Mouse (Mus musculus) ZHBTc4 (cell line): ENCODE data around the gene Ctu2.
A peak's percentile ranks its signal among the peaks of the same experiment; 100 is the strongest.

ENCODE experiments used
- DNase-seq: peaks from one replicate; pipeline ENCODE4 v3.0.0-alpha.2; 2011; ENCODE audit warnings: low read depth, low spot score

The Ctu2 gene

DNA sequence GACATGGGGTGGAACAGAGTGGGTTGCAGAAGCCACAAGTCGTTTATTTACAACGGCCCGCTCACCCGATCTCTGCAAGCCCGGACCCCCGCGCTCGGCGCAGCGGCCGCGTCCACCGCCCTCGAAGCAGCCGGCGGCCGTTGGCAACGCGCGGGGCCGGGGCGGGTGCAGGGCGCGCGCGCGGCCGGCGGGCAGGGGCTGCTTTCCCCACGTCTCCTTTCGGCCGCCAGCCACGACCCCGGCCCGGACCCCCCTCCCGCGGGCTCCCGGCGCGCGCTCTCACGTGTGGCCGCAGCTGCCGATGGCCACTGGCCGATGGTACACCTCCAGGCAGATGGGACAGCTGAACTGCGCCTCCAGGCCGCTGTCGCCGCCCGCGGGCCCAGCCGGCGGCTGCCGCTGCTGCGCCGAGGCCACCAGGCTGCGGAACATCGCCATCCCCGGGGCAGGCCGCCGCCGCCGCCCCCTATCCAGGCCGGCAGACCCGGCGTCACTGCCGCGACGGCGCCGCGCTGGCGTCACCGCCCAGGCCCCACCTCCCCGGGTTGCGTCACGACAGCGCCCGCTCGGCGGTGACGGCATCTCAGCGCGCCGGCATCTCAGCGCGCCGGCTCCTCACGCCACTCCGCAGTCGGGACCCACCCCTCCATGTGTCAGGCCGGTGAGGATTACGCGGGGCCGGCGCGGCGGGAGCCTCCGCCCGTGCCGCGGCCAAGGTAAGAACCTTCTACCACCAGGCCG lies at the start of gene Ctu2, which contains the start of gene Rnf166:
Gene Ctu2 (plus strand): TSS at position 564 of the 741 bp plus-strand sequence.
Gene Rnf166 (minus strand): TSS at position 485 of the 741 bp plus-strand sequence.
- peak; percentile 97 for DNase-seq

DNA sequence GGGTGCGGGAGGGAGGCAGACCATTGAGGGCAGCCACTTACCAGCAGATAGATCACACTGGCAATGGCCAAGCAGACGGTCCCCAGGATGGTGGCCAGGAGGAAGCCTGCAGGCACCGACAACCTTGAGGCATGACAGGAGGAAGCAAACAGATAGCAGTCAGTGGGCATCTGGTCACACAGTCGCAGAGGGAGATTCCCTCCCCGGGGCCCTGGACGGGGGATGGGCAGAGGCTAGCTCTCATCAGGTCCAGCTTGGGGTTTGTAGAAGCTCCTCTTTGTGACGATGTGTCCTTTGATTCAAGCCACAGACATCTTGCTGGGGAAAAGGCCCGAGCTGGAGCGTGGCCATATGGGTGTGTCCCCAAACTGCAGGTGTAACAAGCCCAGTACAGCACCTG lies 49.8 kb upstream of the Ctu2 start:
- no peak for DNase-seq

DNA sequence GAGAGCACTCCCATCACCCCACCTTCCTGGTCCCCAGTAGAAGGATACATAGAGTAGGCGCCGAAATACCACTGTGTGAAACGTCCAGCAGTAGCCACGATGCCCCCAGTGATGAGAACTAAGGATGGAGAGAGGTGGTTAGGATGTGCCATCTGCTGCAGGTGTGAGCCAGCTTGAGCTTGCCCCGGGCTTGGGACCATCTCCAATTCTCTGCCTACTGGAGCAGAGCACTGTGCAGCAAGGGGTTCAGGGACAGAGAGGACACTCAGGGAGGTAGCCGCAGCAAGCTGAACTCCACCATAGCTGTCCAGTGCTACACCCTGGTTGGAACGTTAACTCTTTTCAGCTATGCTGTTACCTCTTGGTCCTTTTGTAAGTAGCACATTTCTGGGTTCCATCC lies 48.3 kb upstream of the Ctu2 start:
- no peak for DNase-seq

DNA sequence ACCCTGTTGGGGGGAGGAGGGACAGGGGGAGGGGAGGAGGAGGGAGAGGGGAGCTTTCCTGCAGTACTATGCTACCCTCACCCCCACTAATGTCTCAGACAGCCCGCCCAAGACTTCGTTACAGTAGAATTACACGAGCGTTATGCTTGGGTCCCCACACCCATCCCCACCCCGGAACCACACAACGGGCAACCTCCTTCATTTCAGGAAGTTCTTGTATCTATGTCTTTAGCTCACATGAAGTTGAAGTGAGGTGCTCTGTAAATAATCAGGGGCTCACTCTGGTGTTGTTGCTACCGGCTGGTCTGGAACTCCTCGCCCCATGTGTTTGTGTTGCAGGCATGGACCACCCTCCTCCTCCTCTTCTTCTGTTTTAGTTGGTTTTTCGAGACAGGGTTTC lies 47.8 kb upstream of the Ctu2 start:
- no peak for DNase-seq

DNA sequence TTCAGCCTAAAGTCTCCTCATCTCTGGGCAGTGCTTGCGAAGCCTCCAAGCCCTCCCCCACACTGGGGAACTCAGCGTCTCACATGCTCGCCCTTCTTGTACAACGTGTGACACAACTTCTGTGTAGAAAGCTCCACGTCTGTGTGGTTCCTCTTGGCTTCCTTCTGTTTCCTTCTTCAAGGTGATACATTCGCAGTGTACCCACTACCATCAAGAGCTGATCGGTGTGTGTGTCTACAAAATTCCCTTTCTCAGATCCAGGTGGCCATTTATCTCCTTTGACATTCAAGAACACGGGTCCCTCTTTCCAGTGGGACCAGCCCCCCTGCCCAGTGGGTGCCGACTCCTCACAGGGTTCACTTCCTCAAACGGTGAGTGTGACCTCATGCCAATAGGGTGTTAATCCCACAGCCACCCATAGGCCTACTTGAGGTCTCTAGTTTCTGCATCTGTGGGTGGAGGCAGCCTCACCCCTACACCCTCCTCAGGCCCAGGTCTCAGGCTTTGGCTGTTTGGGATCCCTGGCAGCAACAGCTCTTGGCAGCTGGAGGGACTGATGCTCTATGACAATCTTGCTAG lies 45.8 kb upstream of the Ctu2 start:
- no peak for DNase-seq

DNA sequence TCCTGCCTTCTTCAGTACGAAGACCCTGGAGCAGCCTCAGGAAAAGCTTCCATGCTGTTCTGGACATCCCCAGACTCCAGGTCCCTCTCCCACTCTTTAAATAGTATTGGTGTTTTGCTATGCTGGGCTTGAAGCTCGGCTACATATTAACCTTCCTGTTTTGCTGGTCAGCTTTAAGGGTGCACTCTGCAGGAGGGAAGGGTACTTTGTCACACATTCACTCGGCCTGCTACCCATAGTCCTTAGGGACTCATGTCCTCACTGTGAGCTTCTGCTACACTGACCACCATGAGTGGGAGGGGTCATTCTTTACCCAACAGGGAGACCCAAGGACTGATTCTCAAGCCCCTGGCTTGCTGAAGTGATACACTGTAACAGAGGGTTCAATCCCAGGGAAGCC lies 45.3 kb upstream of the Ctu2 start:
- no peak for DNase-seq

DNA sequence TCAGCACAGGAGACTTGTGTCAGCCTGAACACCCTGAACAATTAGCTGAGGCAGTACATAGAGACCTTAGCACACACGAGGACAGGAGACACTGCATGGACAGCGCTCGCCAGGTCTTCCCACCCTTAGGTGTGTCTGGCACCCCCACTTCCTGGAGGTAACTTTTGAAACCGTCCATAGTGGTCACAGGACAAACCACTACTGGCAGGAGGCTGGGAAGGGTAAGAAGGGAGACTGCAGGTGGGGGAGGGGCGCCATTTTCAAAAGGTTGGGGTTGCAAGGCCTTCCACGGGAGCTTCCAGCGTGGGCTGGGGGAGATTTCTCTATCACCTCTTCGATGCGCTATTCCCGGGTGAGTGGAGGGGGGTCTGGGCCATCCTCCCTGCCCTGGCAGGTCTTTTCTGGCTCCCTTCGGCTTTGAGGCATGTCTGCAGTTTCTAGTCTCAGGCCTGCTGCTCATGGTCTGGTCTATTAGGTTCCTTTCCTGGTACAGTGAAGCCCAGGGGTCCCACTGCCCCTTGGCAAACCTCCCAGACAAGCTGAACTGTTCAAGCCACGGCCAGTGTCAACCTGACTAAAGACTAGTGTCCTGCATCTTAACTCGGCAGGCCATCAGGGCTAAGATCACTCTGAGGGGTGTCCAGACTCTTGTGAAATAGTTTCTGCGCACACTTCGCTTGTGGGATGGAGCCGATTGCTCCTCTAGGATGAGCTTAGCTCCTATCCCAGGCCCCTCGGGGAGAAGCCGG lies 44.1 kb upstream of the Ctu2 start:
- no peak for DNase-seq

DNA sequence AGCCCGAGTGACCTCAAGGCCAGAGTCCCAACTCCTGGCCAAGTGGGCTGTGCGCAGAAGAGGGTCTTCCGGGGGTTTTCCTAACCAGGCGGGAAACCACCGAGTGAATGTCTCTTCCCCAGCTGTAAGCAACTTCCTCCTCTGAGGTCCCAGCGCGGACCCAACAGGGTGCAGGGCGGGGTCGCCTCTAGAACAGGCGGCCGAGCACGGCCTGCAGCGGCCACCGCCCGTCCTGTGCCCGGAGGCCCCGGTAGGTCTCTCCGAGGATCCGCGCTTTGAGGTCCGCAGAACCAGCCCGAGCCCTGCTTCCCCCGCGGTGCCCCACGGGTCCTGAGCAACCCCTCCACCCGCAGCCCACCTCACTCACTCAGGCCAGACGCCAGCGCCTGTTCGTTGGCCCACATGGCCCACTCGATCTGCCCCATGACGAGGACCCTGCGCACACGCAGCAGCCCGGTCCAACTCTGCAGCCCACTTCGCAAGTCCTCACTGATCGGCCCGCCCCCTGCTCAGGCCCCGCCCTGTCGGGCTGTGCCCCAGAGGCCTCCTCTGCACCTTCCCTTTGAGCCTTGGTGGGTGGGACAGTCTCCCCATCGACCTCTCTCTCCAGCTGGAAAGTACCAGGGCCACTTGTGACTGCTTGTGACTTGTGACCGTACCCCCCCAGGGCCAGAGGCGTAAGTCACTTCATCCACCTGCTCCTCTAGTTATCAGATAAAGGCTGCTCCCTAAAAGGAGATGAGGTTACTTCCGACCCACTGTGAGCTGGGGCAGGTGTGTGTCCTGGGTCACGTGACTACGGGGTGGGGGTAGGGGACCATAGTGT lies 43.3 kb upstream of the Ctu2 start, which contains the start of gene Cyba:
Gene Cyba (minus strand): TSS at position 488 of the 826 bp plus-strand sequence.
- peak; percentile 80 for DNase-seq

DNA sequence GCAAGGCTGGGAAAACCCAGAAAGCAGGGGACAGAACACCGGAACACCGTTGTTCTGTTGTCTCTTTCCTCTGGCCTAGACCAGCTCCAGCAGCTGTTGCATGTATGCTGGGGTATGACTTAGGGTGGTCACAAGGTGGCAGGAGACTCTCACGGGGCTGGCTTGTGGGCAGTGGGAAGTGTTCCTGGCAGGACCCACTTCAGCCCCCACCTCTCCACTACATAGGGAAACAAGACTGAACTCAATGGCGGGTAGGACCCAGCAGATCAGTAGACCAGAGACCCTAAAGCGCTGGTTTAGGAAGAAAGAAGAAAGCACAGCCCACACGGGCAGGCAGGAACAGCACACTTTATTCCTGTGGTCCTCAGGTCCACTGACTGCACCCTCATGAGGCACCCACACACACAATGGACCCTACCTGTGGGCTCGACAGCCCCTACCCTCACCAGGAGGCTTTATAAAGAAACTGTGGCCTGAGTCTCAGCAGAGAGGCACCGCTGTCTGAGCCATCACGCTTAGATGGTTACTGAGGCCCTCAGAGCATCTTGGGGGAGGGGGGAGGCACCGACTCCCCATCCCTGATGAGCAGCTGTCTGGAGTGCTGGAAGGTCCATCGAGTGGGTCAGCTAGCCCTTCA lies 42.6 kb upstream of the Ctu2 start:
- DNase-seq: no peak

DNA sequence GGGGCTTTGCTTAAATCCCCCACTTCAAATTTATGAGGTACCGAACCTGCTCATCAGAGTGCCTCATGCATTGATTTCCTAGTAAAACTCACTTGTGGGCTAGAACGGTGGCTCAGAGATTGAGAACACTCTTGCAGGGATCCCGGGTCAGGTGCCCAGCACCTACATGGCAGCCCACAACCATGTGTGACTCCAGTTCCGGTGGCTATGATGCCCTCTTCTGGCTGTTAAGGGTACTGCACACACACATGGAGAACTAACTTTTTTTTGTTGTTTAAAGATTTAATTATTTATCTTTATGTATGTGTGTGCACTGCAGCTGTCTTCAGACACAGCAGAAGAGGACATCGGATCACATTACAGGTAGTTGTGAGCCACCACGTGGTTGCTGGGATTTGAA lies 40.6 kb upstream of the Ctu2 start:
- peak; percentile 73 for DNase-seq

DNA sequence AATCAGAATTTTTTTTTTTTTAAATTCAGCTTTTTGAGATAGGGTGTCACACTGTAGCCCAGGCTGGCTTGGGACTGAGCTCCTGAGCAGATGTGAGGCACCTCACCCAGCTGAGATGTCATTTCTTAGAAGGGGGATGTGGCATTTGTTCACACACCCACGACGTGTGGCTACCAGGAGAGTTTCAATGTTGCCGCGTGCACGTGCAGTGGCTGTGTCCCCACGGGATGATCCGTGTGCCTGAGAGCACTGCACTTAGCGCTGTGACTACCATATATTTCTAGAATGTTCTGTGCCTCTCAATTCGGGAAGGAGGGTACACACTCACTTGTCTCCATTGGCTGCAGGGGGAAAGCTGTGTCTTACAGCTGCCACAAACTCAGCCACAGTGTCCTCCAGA lies 39.8 kb upstream of the Ctu2 start:
- DNase-seq: no peak

DNA sequence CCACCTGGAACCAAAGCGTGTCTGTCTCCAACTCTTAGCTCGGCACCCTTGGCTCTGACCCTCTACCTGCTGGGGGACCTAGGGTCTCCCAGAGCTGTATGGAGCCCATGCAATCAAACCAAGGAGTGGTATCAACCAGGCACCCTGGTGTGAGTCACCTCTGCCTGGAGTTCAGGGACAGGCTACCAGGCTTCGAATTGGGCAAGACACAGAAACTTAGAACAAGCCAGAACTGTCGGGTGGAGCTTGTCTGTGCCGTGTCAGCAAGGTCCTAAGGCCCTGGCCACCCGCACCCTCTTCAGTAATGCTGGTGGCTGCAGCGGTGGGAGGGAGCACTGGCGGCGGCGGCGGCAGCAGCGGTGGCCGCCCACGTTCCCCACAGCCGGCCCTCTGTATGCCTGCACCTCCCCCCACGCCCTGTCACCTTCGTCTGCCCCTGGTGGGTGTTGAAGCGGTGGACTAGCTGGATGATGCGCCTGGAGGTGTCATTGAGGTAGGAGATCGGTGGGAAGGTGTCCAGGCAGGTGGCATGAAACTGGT lies 39.3 kb upstream of the Ctu2 start:
- peak; percentile 29 for DNase-seq

DNA sequence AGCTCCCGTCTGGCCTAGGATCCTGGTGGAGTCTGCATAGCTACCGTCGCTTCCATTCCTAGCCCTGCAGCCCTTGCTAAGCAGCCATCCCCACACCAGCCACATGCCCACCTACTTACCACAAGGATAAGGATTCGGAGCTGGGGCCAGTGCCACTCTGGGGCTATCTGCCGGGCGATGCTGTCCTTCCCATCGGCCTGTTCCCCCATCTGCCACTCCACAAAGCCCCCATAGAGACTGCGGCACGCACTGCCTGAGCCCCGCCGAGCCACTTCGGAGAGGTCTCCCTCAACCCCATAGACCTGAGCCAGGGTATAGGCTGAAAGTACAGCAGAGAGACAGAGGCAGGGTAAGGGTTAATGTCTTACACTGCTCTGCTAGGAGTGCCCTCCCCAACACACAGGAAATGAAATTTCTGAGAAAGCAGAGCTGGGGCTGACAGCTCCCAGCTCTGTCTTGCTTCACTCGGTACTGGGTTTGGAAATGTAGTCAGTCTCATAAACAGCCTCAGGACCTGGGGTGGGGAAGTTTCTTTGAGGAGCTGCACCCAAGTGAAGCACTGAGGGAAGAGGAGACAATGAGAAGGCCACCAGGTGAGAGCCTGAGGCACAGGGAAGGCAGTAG lies 38.1 kb upstream of the Ctu2 start:
- no peak for DNase-seq

DNA sequence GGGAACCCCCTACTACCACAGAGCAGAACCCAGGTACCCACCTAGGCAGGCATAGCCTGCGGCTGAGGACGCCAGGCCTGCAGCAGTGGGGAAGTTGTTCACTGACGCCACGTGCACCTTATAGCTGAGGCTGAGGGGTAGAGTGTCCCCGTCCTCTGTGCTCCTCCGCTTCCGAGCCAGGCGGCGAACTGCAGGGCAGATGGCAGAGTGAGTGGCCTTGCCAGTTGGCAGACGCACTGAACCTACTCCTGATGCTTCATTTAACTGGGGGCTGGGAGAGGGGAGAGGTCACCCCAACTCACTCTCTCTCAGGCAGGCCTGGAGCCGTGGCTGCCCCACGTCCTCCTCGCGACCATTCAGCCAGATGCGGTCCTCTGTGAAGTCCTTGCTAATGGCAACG lies 36.6 kb upstream of the Ctu2 start:
- no peak for DNase-seq

DNA sequence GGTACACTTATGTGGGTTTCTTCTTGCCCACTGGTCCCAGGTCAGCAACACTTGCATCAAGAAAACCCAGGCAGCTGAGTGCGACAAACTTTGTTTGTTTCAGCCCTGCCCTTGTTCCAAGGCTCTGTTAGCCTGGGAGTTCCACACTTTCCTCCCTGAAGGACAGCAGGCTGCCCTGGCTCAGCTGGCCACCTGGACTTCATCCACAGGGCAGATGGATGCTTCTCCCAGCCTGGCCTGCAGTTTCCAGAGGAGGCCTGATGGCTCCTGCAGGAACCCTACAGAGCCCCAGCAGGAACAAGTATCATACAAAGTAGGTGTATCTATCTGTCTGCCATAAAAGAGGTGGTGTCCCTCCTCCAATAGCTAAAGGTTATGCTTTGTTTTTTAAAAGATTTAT lies 34.6 kb upstream of the Ctu2 start:
- DNase-seq: no peak

DNA sequence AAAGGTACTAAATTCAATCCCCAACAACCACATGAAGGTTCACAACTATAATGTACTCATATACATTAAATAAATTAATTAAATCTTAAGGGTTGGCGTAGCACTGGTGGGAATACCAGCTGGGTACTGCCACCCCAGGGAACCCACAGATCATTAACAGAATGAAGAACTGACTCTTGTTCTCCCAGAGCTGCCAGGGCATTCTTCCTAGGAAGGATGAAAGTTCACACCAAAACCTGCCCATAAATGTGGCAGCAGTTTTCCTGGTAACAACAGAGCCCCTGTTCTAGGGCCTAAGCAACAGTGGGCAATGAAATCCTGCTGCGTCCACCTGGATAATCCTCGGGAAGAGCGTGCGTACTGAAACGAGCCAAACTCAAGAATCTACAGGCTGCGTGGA lies 33.6 kb upstream of the Ctu2 start:
- DNase-seq: no peak

DNA sequence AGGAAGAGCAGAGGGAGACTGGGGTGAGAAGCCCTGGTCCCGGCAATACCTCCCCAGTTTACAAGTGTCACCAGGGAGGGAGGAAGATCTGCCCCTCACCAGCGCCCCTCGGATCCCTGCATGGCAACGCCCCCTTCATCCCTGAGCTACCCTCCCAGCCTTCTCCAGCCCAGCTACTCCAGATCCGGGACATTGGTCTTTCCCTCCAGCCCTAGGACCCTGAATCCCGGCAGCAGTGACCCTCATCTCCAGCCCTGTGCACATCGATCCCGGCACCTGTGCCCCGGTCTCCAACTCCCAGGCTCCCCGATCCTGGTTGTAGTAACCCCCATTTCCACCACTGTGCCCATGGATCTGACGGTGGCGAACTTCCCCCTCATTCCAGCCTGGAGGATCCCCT lies 33.2 kb upstream of the Ctu2 start:
- no peak for DNase-seq

DNA sequence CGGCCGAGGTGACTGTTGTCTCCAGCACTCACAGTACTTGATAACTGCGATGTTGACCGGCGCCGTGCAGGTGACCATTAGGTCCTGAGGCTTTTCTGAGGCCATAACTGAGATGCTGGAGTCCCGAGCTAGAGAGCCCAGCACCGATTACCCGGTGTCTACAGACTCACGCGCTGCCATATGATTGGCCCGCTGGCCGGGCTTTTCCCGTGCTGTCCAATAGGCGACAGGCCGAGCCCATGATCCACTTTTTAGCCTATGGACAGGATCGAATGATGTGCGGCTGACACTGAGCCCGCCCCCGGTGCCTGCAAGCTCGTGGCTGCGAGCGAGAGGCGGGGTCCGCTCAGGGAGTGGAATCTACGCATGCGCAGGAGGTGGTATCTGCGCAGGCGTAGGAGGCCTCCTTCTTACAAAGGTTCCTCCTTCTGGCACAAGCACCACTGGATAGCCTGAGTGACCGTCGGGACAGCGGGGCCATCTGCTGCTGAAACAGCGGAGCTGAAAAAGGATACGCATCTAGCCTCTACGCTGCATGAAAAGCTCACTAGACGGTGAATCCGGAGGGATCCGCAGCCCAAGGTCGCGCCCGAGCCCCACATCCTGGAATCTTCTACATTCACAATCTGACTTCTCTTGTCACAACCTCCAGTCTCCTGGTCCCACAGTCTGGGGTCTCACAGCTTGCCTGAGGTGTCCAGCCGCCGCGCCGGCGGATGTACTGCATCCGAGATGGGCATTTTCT lies 32.5 kb upstream of the Ctu2 start, which contains the start of gene Mvd:
Gene Mvd (minus strand): TSS at position 161 of the 745 bp plus-strand sequence.
- peak; percentile 100 for DNase-seq

DNA sequence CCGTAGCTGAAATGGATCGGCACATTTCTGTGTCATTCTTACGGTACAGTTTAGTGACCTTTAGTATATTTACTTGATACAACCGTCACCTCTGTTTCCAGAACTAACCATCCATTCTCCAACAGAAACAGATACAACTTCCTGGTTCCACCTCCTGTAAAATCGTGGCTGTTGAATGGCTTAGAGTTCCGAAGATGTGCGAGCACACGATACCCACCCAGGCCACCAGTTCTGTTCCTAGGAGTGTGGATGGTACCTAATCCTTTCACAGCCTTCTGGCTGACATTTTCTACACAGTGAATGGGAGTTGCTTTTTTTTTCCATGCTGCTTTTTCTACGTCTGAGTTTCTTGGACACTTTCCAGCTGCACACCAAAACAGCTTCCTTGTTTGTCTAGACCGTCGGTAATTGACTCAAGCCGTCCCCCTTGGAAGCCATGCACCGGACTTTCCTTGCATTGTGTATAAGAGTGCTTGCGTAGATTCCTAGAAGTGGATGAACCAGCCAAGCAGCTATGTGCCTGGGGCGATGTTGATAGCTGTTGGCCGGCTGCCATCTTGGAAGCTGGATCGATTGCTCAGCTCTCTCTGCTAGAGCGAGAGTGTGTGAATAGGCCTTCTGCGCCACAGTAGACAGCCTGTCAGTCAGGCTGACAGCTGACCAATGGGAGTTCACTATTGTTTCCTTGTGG lies 31.7 kb upstream of the Ctu2 start:
- peak; percentile 94 for DNase-seq
